Mouse (Mus musculus) liver, postnatal 0 days (tissue): ENCODE measurements around the gene Chst4.

Experiments used
- CTCF ChIP-seq: sonication (generic); IDR thresholded peaks from 2 replicates; pipeline ENCODE4 v1.5.1; 2016; ENCODE audit warnings: antibody characterized with exemption, low read depth
- EP300 ChIP-seq: IDR thresholded peaks from 2 replicates; pipeline ENCODE4 v1.6.1; 2016; ENCODE audit warnings: antibody characterized with exemption, low read depth, mild to moderate bottlenecking

DNA sequence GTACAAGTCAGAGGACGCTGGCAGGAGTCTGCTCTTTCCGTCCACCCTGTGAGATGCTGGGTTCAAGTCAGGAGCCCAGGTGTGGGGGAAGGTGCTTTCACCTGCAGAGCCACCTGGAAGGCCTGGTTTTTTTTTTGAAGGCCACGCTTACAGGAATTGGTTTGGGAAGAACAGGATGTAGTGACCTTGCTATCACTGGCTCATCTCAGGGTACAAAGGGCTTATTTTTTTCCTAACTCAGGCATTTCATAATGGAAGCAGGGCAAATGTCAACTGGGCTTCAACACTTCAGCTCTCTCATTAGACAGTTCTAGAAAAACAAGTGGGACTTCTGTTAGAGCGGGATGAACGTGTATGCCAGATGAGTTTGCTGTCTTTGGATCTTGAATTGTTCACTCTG, 35.2 kb downstream of the Chst4 start:
- TF ChIP-seq CTCF, result no peak
- TF ChIP-seq EP300, result no peak
